Mouse (Mus musculus) liver, postnatal 0 days (tissue): Measurements from ENCODE around the gene Klk8.

Experiments used
- CTCF ChIP-seq: sonication (generic); IDR thresholded peaks from 2 replicates; pipeline ENCODE4 v1.5.1; 2016; ENCODE audit warnings: antibody characterized with exemption, low read depth
- EP300 ChIP-seq: IDR thresholded peaks from 2 replicates; pipeline ENCODE4 v1.6.1; 2016; ENCODE audit warnings: antibody characterized with exemption, low read depth, mild to moderate bottlenecking

- TF ChIP-seq CTCF (no peak), EP300 (no peak)
These were observed 24.2 kb downstream of the Klk8 start for GRCm38 (mm10) chr7:43821581-43821980.
